Mouse (Mus musculus): ENCODE results near the gene Sema3b. TPM values are rescaled to one million over a fixed set of nuclear protein-coding genes. Genes with fewer than 3 reads are reported as not detected.
A peak's percentile ranks its signal among the peaks of the same experiment; 100 is the strongest.

Sema3b gene
- total RNA-seq, 1 experiment from 2014 or later = not detected

- ATAC-seq (replicated peaks; ENCODE audit: low read depth, poor library complexity, severe bottlenecking) = no peak
Measured at GRCm38 (mm10) chr9:107552690-107553393, 56.2 kb downstream of the Sema3b start.

- no peak for ATAC-seq (replicated peaks; ENCODE audit: low read depth, poor library complexity, severe bottlenecking)
Measured at GRCm38 (mm10) chr9:107551890-107552355, 57.1 kb downstream of the Sema3b start.

- peak; percentile 27 for ATAC-seq (replicated peaks; ENCODE audit: low read depth, poor library complexity, severe bottlenecking)
Measured at GRCm38 (mm10) chr9:107551117-107551889, 57.7 kb downstream of the Sema3b start, which contains the start of gene Rassf1. Gene Rassf1 (plus strand): TSS chr9:107551555.

- no peak for ATAC-seq (replicated peaks; ENCODE audit: low read depth, poor library complexity, severe bottlenecking)
Measured at GRCm38 (mm10) chr9:107550491-107551116, 58.4 kb downstream of the Sema3b start.

GRCm38 (mm10) chr9:107549297-107550074 is 59.5 kb downstream of the Sema3b start:
- ATAC-seq (replicated peaks; ENCODE audit: low read depth, poor library complexity, severe bottlenecking) = no peak

- ATAC-seq (replicated peaks; ENCODE audit: low read depth, poor library complexity, severe bottlenecking) = no peak
Measured at GRCm38 (mm10) chr9:107548820-107549219, 60.2 kb downstream of the Sema3b start.

- ATAC-seq (replicated peaks; ENCODE audit: low read depth, poor library complexity, severe bottlenecking) = no peak
Measured at GRCm38 (mm10) chr9:107547957-107548356, 61.1 kb downstream of the Sema3b start.

Other genes with a start within 250 kb of the Sema3b start
- 0.19 and 0.37 TPM in 2 replicates for gene Cacna2d2, start 209.6 kb downstream of the Sema3b start, total RNA-seq (2017)
- 15.1 and 17.2 TPM in 2 replicates for gene Tmem115, start 75.3 kb downstream of the Sema3b start, total RNA-seq (2017)
- 13.7 and 33.9 TPM in 2 replicates for gene Cyb561d2, start 67.0 kb downstream of the Sema3b start, total RNA-seq (2017)
- 12.8 and 15.2 TPM in 2 replicates for gene Nprl2, start 67.0 kb downstream of the Sema3b start, total RNA-seq (2017)
- not detected in 2 replicates for gene Zmynd10, start 61.9 kb downstream of the Sema3b start, total RNA-seq (2017)
- 29.3 and 37.4 TPM in 2 replicates for gene Rassf1, start 57.7 kb downstream of the Sema3b start, total RNA-seq (2017)
- gene Tusc2, start 46.0 kb downstream of the Sema3b start, total RNA-seq (2017) = 11.8 and 14.8 TPM in 2 replicates
- 6.9 and 7.2 TPM in 2 replicates for gene Hyal2, start 41.3 kb downstream of the Sema3b start, total RNA-seq (2017)
- 0.53 and 1.2 TPM in 2 replicates for gene Hyal1, start 32.3 kb downstream of the Sema3b start, total RNA-seq (2017)
- gene Naa80, start 30.3 kb downstream of the Sema3b start, total RNA-seq (2017) = 13.3 TPM in 2 replicates
- gene Hyal3, start 28.4 kb downstream of the Sema3b start, total RNA-seq (2017) = 0.87 and 3.9 TPM in 2 replicates
- 59.3 and 59.7 TPM in 2 replicates for gene Ifrd2, start 21.6 kb downstream of the Sema3b start, total RNA-seq (2017)
- 319 and 345 TPM in 2 replicates for gene Gnai2, start 26.1 kb upstream of the Sema3b start, total RNA-seq (2017)
- gene Slc38a3, start 60.3 kb upstream of the Sema3b start, total RNA-seq (2017) = not detected in 2 replicates
- gene Gnat1, start 70.5 kb upstream of the Sema3b start, total RNA-seq (2017) = not detected in 2 replicates
- 0.23 TPM in 1 of 2 replicates, not detected in the other for gene Sema3f, start 101.2 kb upstream of the Sema3b start, total RNA-seq (2017)
- 188 and 222 TPM in 2 replicates for gene Rbm5, start 161.8 kb upstream of the Sema3b start, total RNA-seq (2017)